Mouse (Mus musculus) kidney, embryonic 16.5 days (tissue): ENCODE data around the gene Olfr885. TPM values are rescaled to one million over a fixed set of nuclear protein-coding genes. Genes with fewer than 3 reads are reported as not detected.

Source experiments
- ATAC-seq: fragments of 200-750 bp; cut with Nextera tagmentation; 2 replicates; pipeline ENCODE4 v1.8.0; 2017; ENCODE audit warnings: moderate TSS enrichment; ENCODE audit not compliant: low FRiP score, low TSS enrichment
- H3K27ac ChIP-seq: fragments of 300-500 bp; sonication (generic); 2 replicates; pipeline ENCODE4 v1.5.1; 2014; ENCODE audit warnings: low read length
- H3K27me3 ChIP-seq: fragments of 300-500 bp; sonication (generic); 2 replicates; pipeline ENCODE4 v1.6.1; 2014; ENCODE audit warnings: low read length, control low read depth, mixed read lengths; ENCODE audit not compliant: insufficient read depth
- H3K36me3 ChIP-seq: fragments of 300-500 bp; sonication (generic); 2 replicates; pipeline ENCODE4 v1.6.1; 2014; ENCODE audit warnings: low read length, control low read depth, mixed read lengths; ENCODE audit not compliant: insufficient read depth
- H3K4me1 ChIP-seq: fragments of 300-500 bp; sonication (generic); 2 replicates; pipeline ENCODE4 v1.6.1; 2014; ENCODE audit warnings: low read length, control low read depth, mixed read lengths; ENCODE audit not compliant: insufficient read depth
- H3K4me2 ChIP-seq: fragments of 300-500 bp; sonication (generic); replicated peaks from 2 replicates; pipeline ENCODE4 v1.6.1; 2014; ENCODE audit warnings: low read depth, low read length
- H3K4me3 ChIP-seq: fragments of 300-500 bp; sonication (generic); 2 replicates; pipeline ENCODE4 v1.5.1; 2014; ENCODE audit warnings: mild to moderate bottlenecking, low read length
- H3K9ac ChIP-seq: fragments of 300-500 bp; sonication (generic); replicated peaks from 2 replicates; pipeline ENCODE4 v1.6.1; 2014; ENCODE audit warnings: low read length
- H3K9me3 ChIP-seq: fragments of 300-500 bp; sonication (generic); 2 replicates; pipeline ENCODE4 v1.6.1; 2016; ENCODE audit warnings: low read length, control low read depth
- WGBS: fragments of 180-500 bp; shearing (Covaris S2); extraction: QIAGEN DNeasy Blood & Tissue Kit; methylation state at CpG from one replicate; pipeline ENCODE4 v1.1.7; 2014; 5-methylcytosine and 5-hydroxymethylcytosine counted together
- polyA plus RNA-seq: library from polyadenylated mRNA; unstranded; fragments of >200 nt; fragmentation: Nextera tagmentation; extraction: Ambion mirVana; gene quantifications from 2 replicates; pipeline ENCODE4 v1.2.1, GENCODE M21; 2015

Olfr885 gene
- polyA plus RNA-seq: not detected in 2 replicates

GRCm38 (mm10) chr9:38061022-38061421 is at the start of gene Olfr885:
Gene Olfr885 (plus strand): TSS chr9:38061322.
- Histone ChIP-seq H3K4me2 (no peak within 1 kb of the TSS), H3K9me3 (no peaks in the 10 kb centered on the region), H3K9ac (no peak within 1 kb of the TSS), H3K36me3 (no peaks in the 10 kb centered on the region), H3K4me3 (no peak within 1 kb of the TSS), H3K27me3 (no peaks in the 10 kb centered on the region), H3K4me1 (no peaks in the 10 kb centered on the region), H3K27ac (no peak within 1 kb of the TSS)
- whole genome bisulfite sequencing: 89% methylated on average over 3 of the region's 3 CpGs
- no peak for ATAC-seq

- no peak within 1 kb of the TSS for H3K4me2 ChIP-seq
- no peak within 1 kb of the TSS for H3K27ac ChIP-seq
- no peak within 1 kb of the TSS for H3K9ac ChIP-seq
- H3K4me1 ChIP-seq: no peaks in the 10 kb centered on the region
- no peaks in the 10 kb centered on the region for H3K9me3 ChIP-seq
- no peaks in the 10 kb centered on the region for H3K27me3 ChIP-seq
- no peaks in the 10 kb centered on the region for H3K36me3 ChIP-seq
- no peak for ATAC-seq
- no peak within 1 kb of the TSS for H3K4me3 ChIP-seq
- WGBS: 90% methylated on average over 1 of the region's 1 CpGs
Measured at GRCm38 (mm10) chr9:38025508-38025907, 35.6 kb upstream of the Olfr885 start, which contains the start of gene Olfr883. Gene Olfr883 (plus strand): TSS chr9:38025808.

- Histone ChIP-seq H3K27me3 (no peaks in the 10 kb centered on the region), H3K9me3 (no peaks in the 10 kb centered on the region), H3K36me3 (no peaks in the 10 kb centered on the region), H3K4me3 (no peak within 1 kb of the TSS), H3K4me2 (no peak within 1 kb of the TSS), H3K9ac (no peak within 1 kb of the TSS), H3K4me1 (no peaks in the 10 kb centered on the region), H3K27ac (no peak within 1 kb of the TSS)
- 63% methylated on average over 1 of the region's 1 CpGs for WGBS
- ATAC-seq: no peak
Measured at GRCm38 (mm10) chr9:38046255-38046654, 14.9 kb upstream of the Olfr885 start, which contains the start of gene Olfr884. Gene Olfr884 (plus strand): TSS chr9:38046555.

- H3K9me3 ChIP-seq: no peaks in the 10 kb centered on the region
- no peak within 1 kb of the TSS for H3K9ac ChIP-seq
- H3K27me3 ChIP-seq: no peaks in the 10 kb centered on the region
- WGBS: 73% methylated on average over 1 of the region's 1 CpGs
- H3K36me3 ChIP-seq: no peaks in the 10 kb centered on the region
- H3K4me2 ChIP-seq: no peak within 1 kb of the TSS
- no peak for ATAC-seq
- no peaks in the 10 kb centered on the region for H3K4me1 ChIP-seq
- H3K27ac ChIP-seq: no peak within 1 kb of the TSS
- no peak within 1 kb of the TSS for H3K4me3 ChIP-seq
Measured at GRCm38 (mm10) chr9:38083772-38084171, 22.6 kb downstream of the Olfr885 start, which contains the start of gene Olfr887. Gene Olfr887 (plus strand): TSS chr9:38084072.

GRCm38 (mm10) chr9:38107828-38108227 is 46.7 kb downstream of the Olfr885 start, which contains the start of gene Olfr888:
Gene Olfr888 (plus strand): TSS chr9:38108128.
- H3K4me1 ChIP-seq: no peaks in the 10 kb centered on the region
- ATAC-seq: no peak
- WGBS: 83% methylated on average over 1 of the region's 1 CpGs
- H3K9ac ChIP-seq: no peak within 1 kb of the TSS
- H3K27ac ChIP-seq: no peak within 1 kb of the TSS
- no peaks in the 10 kb centered on the region for H3K9me3 ChIP-seq
- H3K4me2 ChIP-seq: no peak within 1 kb of the TSS
- H3K27me3 ChIP-seq: no peaks in the 10 kb centered on the region
- H3K4me3 ChIP-seq: no peak within 1 kb of the TSS
- H3K36me3 ChIP-seq: no peaks in the 10 kb centered on the region

Other genes starting within 250 kb of the Olfr885 start
- gene Olfr877, start 207.1 kb upstream of the Olfr885 start, polyA plus RNA-seq: not detected in 2 replicates
- gene Olfr145, start 164.6 kb upstream of the Olfr885 start, polyA plus RNA-seq: not detected in 2 replicates
- gene Olfr878, start 143.5 kb upstream of the Olfr885 start, polyA plus RNA-seq: not detected in 2 replicates
- not detected in 2 replicates for gene Olfr881, start 69.5 kb upstream of the Olfr885 start, polyA plus RNA-seq
- gene Olfr883, start 35.5 kb upstream of the Olfr885 start, polyA plus RNA-seq: not detected in 2 replicates
- gene Olfr884, start 14.8 kb upstream of the Olfr885 start, polyA plus RNA-seq: not detected in 2 replicates
- not detected in 2 replicates for gene Olfr887, start 22.8 kb downstream of the Olfr885 start, polyA plus RNA-seq
- not detected in 2 replicates for gene Olfr888, start 46.8 kb downstream of the Olfr885 start, polyA plus RNA-seq
- gene Olfr889, start 53.9 kb downstream of the Olfr885 start, polyA plus RNA-seq: 0.03 and 0.06 TPM in 2 replicates
- gene Olfr890, start 81.2 kb downstream of the Olfr885 start, polyA plus RNA-seq: not detected in 2 replicates
- gene Olfr891, start 119.5 kb downstream of the Olfr885 start, polyA plus RNA-seq: not detected in 2 replicates
- not detected in 2 replicates for gene Olfr893, start 147.0 kb downstream of the Olfr885 start, polyA plus RNA-seq
- gene Olfr894, start 156.7 kb downstream of the Olfr885 start, polyA plus RNA-seq: not detected in 2 replicates
- not detected in 2 replicates for gene Olfr143, start 191.5 kb downstream of the Olfr885 start, polyA plus RNA-seq
- gene Olfr895, start 206.5 kb downstream of the Olfr885 start, polyA plus RNA-seq: not detected in 2 replicates
- gene Olfr896-ps1, start 229.8 kb downstream of the Olfr885 start, polyA plus RNA-seq: not detected in 2 replicates